Mouse (Mus musculus) gastrocnemius, postnatal 36 days (tissue): ENCODE data around the gene Cntd1. TPM values are rescaled to one million over a fixed set of nuclear protein-coding genes. Genes with fewer than 3 reads are reported as not detected.
A peak's percentile ranks its signal among the peaks of the same experiment; 100 is the strongest.

ENCODE experiments used
- DNase-seq, 2 experiments: peaks; one replicate each; pipeline ENCODE4 v3.0.0; 2022
- intact Hi-C: fragments of 180-260 bp; cut with DNase I; formaldehyde crosslinking; loops from one replicate; pipeline ENCODE4 v1.15.1; 2025
- total RNA-seq, 2 experiments: library from RNA; stranded (reverse); gene quantifications; 2 replicates each; pipeline ENCODE4 v1.2.3; 2021

Gene Cntd1
- total RNA-seq, 2 experiments from 2014 or later, result 0.10 to 0.15 TPM

GRCm38 (mm10) chr11:101252941-101253340 lies 25.9 kb upstream of the Cntd1 start:
- intact Hi-C loops, result no loop called here
- no peak for DNase-seq

- intact Hi-C loops, result no loop called here
- DNase-seq, result peak; percentile 78 to 79
Observed at GRCm38 (mm10) chr11:101253613-101254389, 25.0 kb upstream of the Cntd1 start, which contains the start of gene Vps25. Gene Vps25 (plus strand): TSS chr11:101253707.

- no peak for DNase-seq
- intact Hi-C loops, result no loop called here
Observed at GRCm38 (mm10) chr11:101255826-101256775, 22.7 kb upstream of the Cntd1 start.

GRCm38 (mm10) chr11:101259261-101259712 lies 19.5 kb upstream of the Cntd1 start:
- intact Hi-C loops, result no loop called here
- DNase-seq, result no peak

- intact Hi-C loops, result no loop called here
- DNase-seq, result peak in 1 of 2 experiments; percentile 42
Observed at GRCm38 (mm10) chr11:101259948-101260825, 18.6 kb upstream of the Cntd1 start, which contains the start of gene Wnk4. Gene Wnk4 (plus strand): TSS chr11:101260567.

GRCm38 (mm10) chr11:101260826-101261380 lies 17.9 kb upstream of the Cntd1 start:
- DNase-seq, result no peak
- intact Hi-C loops, result no loop called here

GRCm38 (mm10) chr11:101262272-101262967 lies 16.4 kb upstream of the Cntd1 start:
- no peak for DNase-seq
- intact Hi-C loops, result no loop called here

GRCm38 (mm10) chr11:101263138-101263988 lies 15.4 kb upstream of the Cntd1 start:
- intact Hi-C loops, result no loop called here
- DNase-seq, result no peak

- intact Hi-C loops, result no loop called here
- DNase-seq, result no peak
Observed at GRCm38 (mm10) chr11:101263989-101264280, 14.9 kb upstream of the Cntd1 start.

- DNase-seq, result no peak
- intact Hi-C loops, result no loop called here
Observed at GRCm38 (mm10) chr11:101264954-101265471, 13.8 kb upstream of the Cntd1 start.

GRCm38 (mm10) chr11:101265906-101266305 lies 12.9 kb upstream of the Cntd1 start:
- DNase-seq, result no peak
- intact Hi-C loops, result no loop called here

- intact Hi-C loops, result no loop called here
- no peak for DNase-seq
Observed at GRCm38 (mm10) chr11:101269577-101270116, 9.2 kb upstream of the Cntd1 start.

GRCm38 (mm10) chr11:101272446-101272845 lies 6.4 kb upstream of the Cntd1 start:
- DNase-seq, result no peak
- intact Hi-C loops, result no loop called here

GRCm38 (mm10) chr11:101275309-101275708 lies 3.5 kb upstream of the Cntd1 start:
- intact Hi-C loops, result no loop called here

GRCm38 (mm10) chr11:101276319-101277070 lies 2.3 kb upstream of the Cntd1 start:
- DNase-seq, result no peak
- intact Hi-C loops, result no loop called here

More at GRCm38 (mm10) chr11:101275309-101275708, 3.5 kb upstream of the Cntd1 start:
- DNase-seq, result no peak

GRCm38 (mm10) chr11:101277381-101278222 lies 1.2 kb upstream of the Cntd1 start:
- intact Hi-C loops, result no loop called here
- no peak for DNase-seq
